Mouse (Mus musculus): ENCODE data around the gene Hs3st1. TPM values are rescaled to one million over a fixed set of nuclear protein-coding genes. Genes with fewer than 3 reads are reported as not detected.

Hs3st1 gene
- total RNA-seq, 2 experiments from 2014 or later, result 38.3 to 55.4 TPM

DNA sequence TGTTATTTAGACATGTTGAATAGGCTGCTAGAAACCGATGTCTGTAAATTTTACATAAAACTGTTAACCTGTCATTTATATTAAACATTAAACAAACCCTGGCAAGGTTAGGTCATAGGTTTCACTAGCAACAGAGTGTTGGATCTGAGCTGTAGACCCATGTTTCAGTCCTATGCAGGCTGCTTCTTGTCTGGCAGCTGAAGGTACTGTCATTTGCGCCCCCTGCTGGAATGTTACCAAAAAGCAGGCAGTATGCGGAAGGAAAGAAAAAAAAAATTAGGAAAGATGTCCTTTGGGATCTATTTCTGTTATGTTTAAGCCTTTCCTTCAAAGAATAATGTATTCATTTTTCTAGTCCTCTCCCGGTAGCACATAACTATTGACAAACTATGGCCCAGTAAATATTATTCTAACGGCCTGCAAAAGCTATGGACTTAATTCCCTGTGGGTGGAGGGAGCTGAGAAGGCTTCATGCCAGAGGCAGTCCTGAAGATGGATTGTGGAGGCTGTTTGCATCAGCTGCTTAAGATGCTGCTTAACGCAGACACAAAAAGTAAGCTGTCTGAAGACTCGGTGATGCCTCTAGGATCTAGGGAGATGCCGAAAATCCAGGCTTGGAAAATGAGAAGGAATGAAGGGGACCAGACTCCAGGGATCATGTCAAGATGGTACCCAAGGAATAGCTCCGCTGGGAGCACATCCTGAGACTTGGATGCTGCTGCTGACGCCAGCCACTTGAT lies 115.7 kb downstream of the Hs3st1 start:
- H3K4me3 ChIP-seq, result peak overlapping the region; percentile 32
- TF ChIP-seq CTCF (IDR thresholded peaks at IDR 0.05), result peak; percentile 87
- peak overlapping the region; percentile 65 for H3K27ac ChIP-seq
- intact Hi-C loops (cut with DNase I), result loop anchor here (2.0 to 10.0 kb wide), 7 partner anchors 163 to 1315 kb away; no protein-coding TSS in a partner anchor
- DNase-seq (ENCODE audit: extremely low spot score in 1 of 2, low spot score in 2 of 2), result peak; percentile 78 to 81

DNA sequence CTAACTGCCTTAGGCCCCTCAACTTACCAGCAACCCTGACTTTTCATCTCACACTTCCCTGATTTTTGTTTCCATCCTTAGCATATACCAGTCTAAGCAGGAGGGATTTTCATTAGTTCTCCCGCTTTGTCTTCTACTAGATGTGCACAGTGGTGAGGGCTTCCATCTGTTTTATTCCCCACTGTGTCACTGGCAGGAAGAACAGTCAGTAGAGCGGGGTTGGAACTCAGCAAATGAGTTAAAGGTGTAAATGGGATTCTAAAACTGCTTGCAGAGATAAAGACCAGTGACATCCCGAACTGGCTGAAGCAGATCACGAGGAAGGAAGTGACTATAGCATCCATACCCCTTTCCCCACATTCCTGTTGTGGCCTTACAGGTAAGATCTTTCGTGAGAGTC lies 116.3 kb downstream of the Hs3st1 start:
- H3K27ac ChIP-seq, result peak overlapping the region; percentile 56; the same call in 1 of the 2 replicates

DNA sequence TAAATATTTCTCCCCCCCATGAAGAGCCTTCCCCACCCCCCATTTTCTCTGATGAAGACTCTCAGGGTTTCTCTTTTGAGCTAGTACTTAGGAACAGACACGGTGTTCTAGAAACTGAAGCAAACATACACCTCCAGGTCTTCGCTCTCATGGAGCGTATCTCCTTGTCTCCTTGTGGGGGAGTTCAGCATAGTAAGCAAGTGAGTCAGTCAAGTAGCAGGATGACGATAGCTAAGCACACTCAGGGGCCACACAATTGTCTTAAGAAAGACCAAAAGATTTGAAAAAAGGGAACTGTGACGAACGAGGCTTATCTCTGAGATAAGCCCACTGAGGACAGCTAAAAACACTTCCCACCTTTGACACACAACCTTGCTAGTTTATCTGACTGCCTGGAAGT lies 117.4 kb downstream of the Hs3st1 start:
- no peak overlapping the region for H3K4me3 ChIP-seq
- no peak for DNase-seq (ENCODE audit: extremely low spot score in 1 of 2, low spot score in 2 of 2)
- no peak overlapping the region for H3K27ac ChIP-seq
- intact Hi-C loops (cut with DNase I), result loop anchor here (2.0 to 5.0 kb wide), 3 partner anchors 421 to 857 kb away; no protein-coding TSS in a partner anchor
- no peak for TF ChIP-seq CTCF (IDR thresholded peaks at IDR 0.05)

More for the DNA sequence above, 116.3 kb downstream of the Hs3st1 start:
- no peak for DNase-seq (ENCODE audit: extremely low spot score in 1 of 2, low spot score in 2 of 2)
- no peak for TF ChIP-seq CTCF (IDR thresholded peaks at IDR 0.05)
- intact Hi-C loops (cut with DNase I), result loop anchor here (2.0 to 5.0 kb wide), 3 partner anchors 422 to 858 kb away; no protein-coding TSS in a partner anchor
- H3K4me3 ChIP-seq, result 0 out of 2 replicates have a peak overlapping the region, but pooled peaks have one; percentile 32

DNA sequence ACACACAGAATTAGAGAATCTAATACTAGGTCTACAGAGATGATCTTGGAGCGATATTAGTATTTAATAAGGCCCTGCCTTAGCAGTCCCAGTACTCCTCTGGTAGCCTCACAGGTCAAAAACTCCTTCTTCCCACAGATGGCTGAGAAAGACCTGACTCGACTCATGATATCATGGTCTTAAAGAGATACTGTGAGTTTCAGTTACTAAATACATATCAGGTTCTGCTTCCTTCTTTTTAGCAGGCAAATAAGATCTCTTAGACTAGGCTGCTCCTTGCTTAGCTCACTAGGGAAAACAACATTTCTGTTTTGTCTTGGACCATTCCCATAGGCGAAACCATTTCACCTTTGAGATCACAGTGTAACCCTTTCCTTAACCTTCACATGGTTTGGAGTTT lies 119.2 kb downstream of the Hs3st1 start:
- Histone ChIP-seq H3K4me3 (no peak overlapping the region), H3K27ac (no peak overlapping the region)
- no peak for TF ChIP-seq CTCF (IDR thresholded peaks at IDR 0.05)
- intact Hi-C loops (cut with DNase I), result loop anchor here (5.0 kb wide), 2 partner anchors 419 to 684 kb away; no protein-coding TSS in a partner anchor
- DNase-seq (ENCODE audit: extremely low spot score in 1 of 2, low spot score in 2 of 2), result no peak

DNA sequence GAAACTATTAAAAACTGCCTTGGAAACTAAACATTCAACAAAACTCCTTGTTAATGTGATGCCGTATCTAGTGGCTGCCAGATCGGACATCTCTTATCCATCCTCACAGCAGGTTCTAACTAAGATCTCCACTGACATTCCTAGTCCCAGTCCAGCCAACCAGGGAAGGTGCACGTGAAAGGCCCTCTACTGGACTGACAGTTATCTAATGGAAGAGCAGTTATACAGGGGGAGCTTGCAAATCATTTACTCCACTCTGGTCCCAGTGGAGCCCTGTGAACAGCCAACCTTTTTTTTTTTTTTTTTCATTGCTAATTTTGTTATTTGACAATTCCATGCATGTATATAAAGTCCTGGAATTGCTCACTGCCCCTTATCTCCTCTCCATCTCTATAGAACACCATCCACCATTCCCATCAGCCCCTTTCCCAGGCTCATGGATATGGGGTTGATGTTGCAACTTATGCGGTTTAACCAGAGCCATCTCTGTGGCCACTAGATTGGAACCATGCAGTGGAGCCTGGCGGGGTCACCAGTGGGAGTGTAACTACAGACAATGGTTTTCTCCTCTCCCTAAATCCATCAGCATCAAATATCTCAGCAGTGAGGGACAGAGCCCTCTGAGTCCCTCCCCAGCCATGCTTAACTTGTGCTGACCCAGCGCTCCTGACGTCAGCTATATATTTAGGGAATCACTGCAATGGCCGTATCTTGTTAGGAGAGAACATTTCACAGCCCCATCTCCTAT lies 120.8 kb downstream of the Hs3st1 start:
- H3K4me3 ChIP-seq, result no peak overlapping the region
- H3K27ac ChIP-seq, result no peak overlapping the region
- no peak for DNase-seq (ENCODE audit: extremely low spot score in 1 of 2, low spot score in 2 of 2)
- no peak for TF ChIP-seq CTCF (IDR thresholded peaks at IDR 0.05)
- intact Hi-C loops (cut with DNase I), result loop anchor here (5.0 kb wide), 2 partner anchors 417 to 682 kb away; no protein-coding TSS in a partner anchor

DNA sequence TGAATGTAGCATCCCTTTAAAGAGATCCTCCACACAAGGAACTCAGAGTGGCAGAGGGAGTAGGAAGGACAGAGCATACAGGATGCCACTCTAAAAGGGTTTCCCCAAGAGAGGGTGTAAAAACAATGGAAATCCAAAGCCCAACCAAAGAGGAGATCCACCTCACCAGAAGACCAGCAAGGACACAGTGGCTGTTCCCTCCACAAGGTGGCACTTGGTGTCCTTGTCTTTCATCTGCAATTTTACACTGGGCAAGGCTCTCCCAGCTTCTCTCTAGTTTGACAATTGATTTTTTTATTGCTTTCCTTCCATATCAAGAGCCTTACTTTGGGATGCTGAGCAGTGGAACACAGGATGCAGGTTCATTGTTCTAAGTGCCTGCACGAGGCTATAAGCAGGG lies 122.1 kb downstream of the Hs3st1 start:
- Histone ChIP-seq H3K27ac (no peak overlapping the region), H3K4me3 (no peak overlapping the region)
- DNase-seq (ENCODE audit: extremely low spot score in 1 of 2, low spot score in 2 of 2), result no peak
- TF ChIP-seq CTCF (IDR thresholded peaks at IDR 0.05), result peak; percentile 56
- intact Hi-C loops (cut with DNase I), result no loop called here

DNA sequence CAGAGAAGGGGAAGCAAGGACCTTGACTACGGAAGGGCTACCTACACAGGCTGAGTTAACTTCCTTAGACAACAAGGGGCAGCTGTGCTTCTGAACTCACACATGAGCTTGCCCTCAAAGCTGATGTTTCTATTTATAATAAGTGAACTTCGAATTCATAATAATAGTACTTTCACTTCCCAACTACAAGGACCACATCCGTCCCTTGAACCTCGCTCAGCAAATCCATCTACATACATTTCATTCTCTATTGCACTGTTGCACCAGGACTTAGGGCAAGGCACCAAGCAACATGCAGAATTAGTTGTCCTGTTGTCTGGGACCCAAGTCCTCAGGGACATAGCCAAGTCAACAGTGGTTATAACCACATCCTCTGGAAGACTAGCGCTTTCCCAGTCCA lies 124.4 kb downstream of the Hs3st1 start:
- H3K27ac ChIP-seq, result no peak overlapping the region
- TF ChIP-seq CTCF (IDR thresholded peaks at IDR 0.05), result no peak
- H3K4me3 ChIP-seq, result no peak overlapping the region
- DNase-seq (ENCODE audit: extremely low spot score in 1 of 2, low spot score in 2 of 2), result no peak
- intact Hi-C loops (cut with DNase I), result no loop called here

DNA sequence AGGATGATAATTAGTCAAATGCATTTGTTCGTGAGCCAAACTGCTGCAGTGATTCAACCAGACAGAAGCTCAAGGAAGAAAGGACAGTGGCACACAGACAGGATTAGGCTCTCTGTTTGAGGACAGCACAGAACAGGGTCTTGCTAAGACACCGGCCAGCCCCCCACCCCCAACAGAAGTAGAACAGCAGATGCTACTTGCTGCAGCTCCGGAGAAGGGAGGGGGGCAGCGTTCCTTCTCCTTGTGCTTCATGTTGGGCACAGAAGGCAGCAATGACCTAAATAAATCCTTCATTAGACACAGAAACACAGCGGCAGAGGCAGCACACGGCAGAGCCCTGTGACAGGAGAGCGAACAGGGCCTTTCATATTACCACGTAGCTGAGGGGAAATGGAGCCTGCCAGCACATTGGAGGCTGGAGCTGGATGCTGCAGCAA lies 130.2 kb downstream of the Hs3st1 start:
- Histone ChIP-seq H3K27ac (peak overlapping the region; percentile 80), H3K4me3 (no peak overlapping the region; the same call in 1 of the 2 replicates)
- no peak for DNase-seq (ENCODE audit: extremely low spot score in 1 of 2, low spot score in 2 of 2)
- intact Hi-C loops (cut with DNase I), result no loop called here
- no peak for TF ChIP-seq CTCF (IDR thresholded peaks at IDR 0.05)

DNA sequence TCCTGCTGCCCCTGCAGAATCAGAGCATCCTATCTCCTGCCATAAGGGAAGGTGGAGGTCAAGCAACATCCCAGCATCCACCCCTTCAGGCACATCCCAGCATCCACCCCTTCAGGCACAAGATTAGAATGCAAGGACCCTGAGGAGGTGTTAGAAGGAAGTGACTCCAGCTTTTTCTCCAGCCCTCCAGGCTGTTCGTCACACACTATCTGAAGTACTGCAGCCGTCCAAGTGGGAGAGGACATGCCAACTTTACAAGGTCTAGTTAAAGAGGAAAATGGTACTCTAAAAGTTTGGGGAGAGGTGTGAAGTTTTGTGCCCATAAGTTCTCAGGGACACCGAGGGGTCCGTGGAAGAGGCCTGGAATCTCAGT lies 131.1 kb downstream of the Hs3st1 start:
- no peak for DNase-seq (ENCODE audit: extremely low spot score in 1 of 2, low spot score in 2 of 2)
- Histone ChIP-seq H3K4me3 (no peak overlapping the region), H3K27ac (peak overlapping the region; percentile 80)
- TF ChIP-seq CTCF (IDR thresholded peaks at IDR 0.05), result no peak
- intact Hi-C loops (cut with DNase I), result loop anchor here (5.0 kb wide), 1 partner anchor 297 kb away; no protein-coding TSS in a partner anchor

DNA sequence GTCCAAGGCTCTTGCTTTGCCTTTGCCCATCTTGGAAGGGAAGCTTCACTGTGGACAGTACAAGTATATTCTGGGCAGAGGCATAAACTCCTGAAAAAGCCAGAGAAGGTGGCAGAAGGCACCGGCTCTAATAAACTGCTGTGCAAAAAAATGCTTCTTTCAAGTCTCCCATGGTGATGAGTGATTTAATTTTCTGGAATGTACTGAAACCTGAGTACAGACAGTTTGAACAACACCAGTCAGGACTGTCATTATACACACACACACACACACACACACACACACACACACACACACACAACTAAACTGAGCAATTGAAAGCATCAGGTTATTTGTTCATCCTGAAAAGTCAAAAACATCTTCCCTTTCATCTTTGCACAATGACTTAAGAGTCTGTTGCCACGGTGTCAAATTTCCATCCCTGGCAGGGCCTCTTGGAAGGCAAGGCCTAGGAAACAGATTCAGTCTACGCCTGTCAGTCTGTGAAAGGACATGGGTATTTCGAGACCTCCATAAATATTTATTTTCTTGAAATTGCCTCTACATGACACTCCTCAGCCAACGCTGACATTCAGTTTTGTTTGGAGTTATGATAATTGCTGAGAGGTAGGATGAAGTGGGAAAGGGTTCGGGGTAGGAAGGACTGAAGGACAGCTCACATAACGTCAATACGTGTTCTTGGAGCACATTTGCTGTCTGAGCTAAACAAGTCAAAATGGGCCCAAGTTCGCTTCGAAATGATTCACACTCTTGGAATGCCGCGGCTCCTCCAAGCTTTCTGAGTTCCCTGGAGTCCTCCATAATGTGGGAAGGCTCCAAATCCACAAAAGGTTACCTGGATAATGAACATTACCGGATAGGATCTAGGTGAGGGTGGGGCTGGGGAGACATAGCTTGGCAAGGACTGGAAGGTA lies 131.7 kb downstream of the Hs3st1 start:
- no peak for TF ChIP-seq CTCF (IDR thresholded peaks at IDR 0.05)
- Histone ChIP-seq H3K4me3 (no peak overlapping the region), H3K27ac (peak overlapping the region; percentile 80)
- intact Hi-C loops (cut with DNase I), result loop anchor here (5.0 kb wide), 1 partner anchor 296 kb away; no protein-coding TSS in a partner anchor
- DNase-seq (ENCODE audit: extremely low spot score in 1 of 2, low spot score in 2 of 2), result no peak

All from left cerebral cortex, adult 2 months (tissue).